Mouse (Mus musculus) activated CD4-positive, CD25-positive, alpha-beta regulatory T cell, adult 4 months (primary cell): Measurements from ENCODE around the gene Gm2663. TPM values are rescaled to one million over a fixed set of nuclear protein-coding genes. Genes with fewer than 3 reads are reported as not detected.
A peak's percentile ranks its signal among the peaks of the same experiment; 100 is the strongest.
"Not testable (repeated sequence)": the region's sequence is repeated elsewhere in the genome, so short reads cannot be mapped to it uniquely, and the experiment has no call there.

Experiments used
- ATAC-seq: one replicate; pipeline ENCODE4 v1.8.0; 2017
- polyA plus RNA-seq, 2 experiments: library from polyadenylated mRNA; unstranded; fragments of 100-300 nt; shearing (Covaris generic); gene quantifications; one replicate each; pipeline ENCODE4 v1.2.1; 2017

Gm2663 gene
- not detected for polyA plus RNA-seq

GRCm38 (mm10) chr6:40999379-40999778 lies at the start of gene Gm2663:
TSS of gene Gm2663 (minus strand) at chr6:40999479.
- not testable (repeated sequence) for ATAC-seq

GRCm38 (mm10) chr6:41048602-41049001 lies 49.3 kb upstream of the Gm2663 start:
- ATAC-seq = no peak

GRCm38 (mm10) chr6:41047961-41048360 lies 48.7 kb upstream of the Gm2663 start:
- peak; percentile 50 for ATAC-seq

- no peak for ATAC-seq
These were observed 47.9 kb upstream of the Gm2663 start for GRCm38 (mm10) chr6:41047202-41047601.

GRCm38 (mm10) chr6:41046553-41046952 lies 47.3 kb upstream of the Gm2663 start:
- ATAC-seq = peak; percentile 86

GRCm38 (mm10) chr6:41044753-41045152 lies 45.5 kb upstream of the Gm2663 start:
- no peak for ATAC-seq

- ATAC-seq = no peak
These were observed 45.0 kb upstream of the Gm2663 start for GRCm38 (mm10) chr6:41044314-41044713.

GRCm38 (mm10) chr6:41035409-41035808 lies 36.1 kb upstream of the Gm2663 start, which contains the start of gene 2210010C04Rik:
TSS of gene 2210010C04Rik (minus strand) at chr6:41035509.
- no peak for ATAC-seq

GRCm38 (mm10) chr6:41032802-41033201 lies 33.5 kb upstream of the Gm2663 start:
- ATAC-seq = no peak

- ATAC-seq = no peak
These were observed 33.0 kb upstream of the Gm2663 start for GRCm38 (mm10) chr6:41032231-41032630.

GRCm38 (mm10) chr6:41030821-41031220 lies 31.5 kb upstream of the Gm2663 start:
- no peak for ATAC-seq

- ATAC-seq = no peak
These were observed 27.8 kb upstream of the Gm2663 start for GRCm38 (mm10) chr6:41027053-41027452.

- peak; percentile 28 for ATAC-seq
These were observed 26.8 kb upstream of the Gm2663 start for GRCm38 (mm10) chr6:41025873-41026650.

GRCm38 (mm10) chr6:41019140-41019539 lies 19.9 kb upstream of the Gm2663 start:
- ATAC-seq = no peak

- ATAC-seq = no peak
These were observed 19.4 kb upstream of the Gm2663 start for GRCm38 (mm10) chr6:41018629-41019028.

- peak; percentile 28 for ATAC-seq
These were observed 15.8 kb upstream of the Gm2663 start for GRCm38 (mm10) chr6:41015065-41015464.

- ATAC-seq = not testable (repeated sequence)
These were observed 34.8 kb downstream of the Gm2663 start, which contains the start of gene 1810009J06Rik for GRCm38 (mm10) chr6:40964454-40964853. TSS of gene 1810009J06Rik (plus strand) at chr6:40964754.

- no peak for ATAC-seq
These were observed 45.6 kb downstream of the Gm2663 start for GRCm38 (mm10) chr6:40953716-40954115.

GRCm38 (mm10) chr6:40951770-40952169 lies 47.5 kb downstream of the Gm2663 start, which contains the start of gene Gm4744:
TSS of gene Gm4744 (minus strand) at chr6:40951870.
- ATAC-seq = no peak

Other genes with a start within 250 kb of the Gm2663 start
- under 1 TPM in 1 of 2 experiments, not detected in 1; 0.76 TPM for gene Moxd2, start 112.0 kb downstream of the Gm2663 start, polyA plus RNA-seq
- gene Prss58, start 99.1 kb downstream of the Gm2663 start, polyA plus RNA-seq = not detected
- not detected for gene 1700074P13Rik, start 58.9 kb downstream of the Gm2663 start, polyA plus RNA-seq
- gene Gm4744, start 47.6 kb downstream of the Gm2663 start, polyA plus RNA-seq = not detected
- 1 to 10 TPM in 1 of 2 experiments, not detected in 1; 1.0 TPM for gene 1810009J06Rik, start 34.7 kb downstream of the Gm2663 start, polyA plus RNA-seq
- gene 2210010C04Rik, start 36.0 kb upstream of the Gm2663 start, polyA plus RNA-seq = under 1 TPM in 1 of 2 experiments, not detected in 1; 0.29 TPM